Mouse (Mus musculus) c-Kit-negative CD71-positive TER-119-positive erythroid progenitor cells, embryonic 14.5 days (primary cell): ENCODE measurements around the gene A130010J15Rik.

Source experiments
- DNase-seq: peaks from one replicate; pipeline ENCODE4 v3.0.0-alpha.2; 2013; ENCODE audit warnings: low read depth, low spot score

Gene A130010J15Rik

GRCm38 (mm10) chr1:193156316-193157110 is 11.3 kb upstream of the A130010J15Rik start:
- no peak for DNase-seq

GRCm38 (mm10) chr1:193157111-193157492 is 10.7 kb upstream of the A130010J15Rik start:
- no peak for DNase-seq

DNA sequence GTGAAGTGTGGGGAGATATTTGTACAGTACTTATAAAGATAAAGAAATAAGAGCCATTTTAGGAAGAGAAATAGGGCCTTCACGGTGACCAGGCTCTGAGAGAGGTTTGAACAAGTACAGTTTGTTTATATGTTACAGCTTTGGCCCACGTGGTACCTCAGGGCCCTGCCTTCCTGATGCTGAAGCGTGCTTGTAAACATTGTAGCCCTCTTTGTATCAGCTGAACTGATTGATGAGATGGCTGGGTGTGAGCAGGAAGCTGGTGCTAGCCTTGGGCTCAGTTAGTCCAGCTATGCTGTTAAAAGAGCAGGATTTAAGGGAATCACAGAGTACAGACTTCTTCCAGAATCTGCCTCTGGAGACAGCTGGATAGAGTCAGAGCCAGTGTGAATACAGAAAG is 8.7 kb upstream of the A130010J15Rik start:
- DNase-seq = no peak

GRCm38 (mm10) chr1:193159613-193160012 is 8.2 kb upstream of the A130010J15Rik start:
- DNase-seq = no peak

- DNase-seq = no peak
Measured at GRCm38 (mm10) chr1:193160317-193161032, 7.4 kb upstream of the A130010J15Rik start.

- DNase-seq = no peak
Measured at GRCm38 (mm10) chr1:193169228-193169627, 1.4 kb downstream of the A130010J15Rik start.

DNA sequence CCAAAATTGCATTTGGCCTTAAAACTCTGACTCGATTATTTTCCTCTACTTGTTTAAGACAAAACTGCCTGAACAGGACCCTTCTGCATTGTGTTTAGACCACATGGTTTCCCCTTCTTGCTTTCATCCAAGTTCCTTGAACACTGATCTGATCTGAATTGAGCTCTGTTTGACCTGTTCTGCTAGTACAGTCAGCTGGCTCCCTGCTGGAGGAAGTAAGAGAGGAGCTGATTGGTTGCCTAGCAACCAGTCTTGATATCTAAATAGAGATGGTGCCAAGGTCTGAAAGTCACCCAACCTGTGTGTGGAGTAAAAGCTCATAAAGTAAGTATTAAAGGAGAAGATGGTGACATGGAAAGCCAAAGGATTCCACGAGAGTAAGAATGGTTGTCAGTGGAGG is 2.0 kb downstream of the A130010J15Rik start:
- no peak for DNase-seq

DNA sequence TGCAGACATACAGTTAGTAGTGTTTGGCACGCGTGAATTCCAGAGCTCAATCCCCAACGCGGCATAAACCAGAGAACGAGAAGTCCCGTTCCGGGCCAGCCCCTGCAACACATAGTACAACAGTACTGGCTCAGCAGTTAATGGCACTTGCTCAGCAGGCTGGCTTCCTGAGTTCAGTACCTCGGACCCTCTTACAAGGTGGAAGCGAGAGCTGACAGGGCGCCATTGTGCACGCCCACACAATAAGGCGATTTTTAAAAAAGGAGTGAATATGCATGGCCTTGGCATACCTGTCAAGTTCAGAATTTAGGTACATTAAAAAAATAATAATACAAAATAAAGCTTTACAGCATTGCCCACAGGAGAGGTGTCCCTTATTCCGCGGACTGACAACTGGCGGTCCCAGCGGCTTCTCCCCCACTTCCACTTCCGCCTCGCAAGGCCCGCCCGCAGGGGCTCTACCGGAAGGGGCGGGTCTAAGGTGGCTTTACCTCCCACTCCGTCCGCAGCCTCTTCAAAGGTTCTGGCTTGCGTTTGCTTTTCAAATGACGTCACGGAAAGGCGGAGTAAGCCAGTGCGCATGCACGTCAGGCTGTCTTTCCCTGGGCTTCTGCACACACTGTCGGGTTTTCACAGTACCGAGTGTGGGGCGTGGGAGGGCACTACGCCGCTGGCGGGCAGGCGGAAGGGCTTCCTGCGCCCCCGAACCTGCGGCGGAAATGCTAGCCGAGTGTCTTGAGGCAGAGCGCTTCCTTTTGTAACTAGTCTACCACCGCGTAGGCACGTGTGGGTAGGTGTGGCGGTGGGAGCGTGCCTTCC is 5.4 kb downstream of the A130010J15Rik start:
- DNase-seq = peak; percentile 95

GRCm38 (mm10) chr1:193173810-193174129 is 5.9 kb downstream of the A130010J15Rik start:
- no peak for DNase-seq

DNA sequence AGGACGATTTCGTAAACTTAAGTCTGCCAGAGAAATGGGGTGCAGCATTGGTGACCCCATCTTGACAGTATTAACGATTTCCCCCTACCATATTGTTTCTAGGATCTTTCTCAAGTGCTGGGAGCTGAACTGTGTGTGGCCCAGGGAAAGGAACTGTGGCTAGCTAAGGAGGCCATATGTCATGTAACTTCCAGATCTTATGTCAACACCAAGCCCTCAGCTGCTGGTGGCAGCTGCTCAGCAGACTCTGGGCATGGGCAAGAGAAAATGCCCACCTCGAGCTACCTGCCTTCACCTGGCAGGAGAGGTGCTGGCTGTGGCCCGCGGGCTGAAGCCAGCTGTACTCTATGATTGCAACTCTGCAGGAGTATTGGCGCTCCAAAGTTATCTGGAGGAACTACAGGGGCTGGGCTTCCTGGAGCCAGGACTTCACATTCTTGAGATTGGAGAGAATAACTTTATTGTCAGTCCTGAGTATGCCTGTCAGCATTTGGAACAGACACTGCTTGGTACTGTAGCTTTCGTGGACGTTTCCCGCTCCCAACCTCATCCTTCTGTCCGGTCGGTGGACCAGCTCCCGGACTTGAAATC is 6.4 kb downstream of the A130010J15Rik start:
- DNase-seq = no peak

DNA sequence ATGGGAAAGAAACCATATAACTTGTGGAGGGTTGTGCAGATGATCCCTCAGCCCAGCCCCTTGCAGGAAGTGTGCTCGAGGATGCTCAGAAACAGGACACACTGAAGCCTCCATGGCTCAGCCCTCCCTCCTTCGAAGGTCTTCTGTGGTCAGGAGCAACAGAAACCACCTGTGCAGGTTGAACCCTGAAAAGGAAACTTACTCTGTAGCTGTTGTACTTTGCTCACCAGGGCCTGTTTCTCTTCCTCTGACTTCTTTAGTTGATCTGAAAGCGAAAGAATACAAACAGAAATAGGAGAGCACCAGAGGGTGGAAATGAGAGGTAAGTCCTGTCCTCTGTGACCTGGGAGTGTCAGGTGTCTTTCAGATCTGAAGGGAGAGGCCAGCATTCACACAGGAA is 13.3 kb downstream of the A130010J15Rik start:
- no peak for DNase-seq

- DNase-seq = no peak
Measured at GRCm38 (mm10) chr1:193188257-193188656, 20.4 kb downstream of the A130010J15Rik start.

DNA sequence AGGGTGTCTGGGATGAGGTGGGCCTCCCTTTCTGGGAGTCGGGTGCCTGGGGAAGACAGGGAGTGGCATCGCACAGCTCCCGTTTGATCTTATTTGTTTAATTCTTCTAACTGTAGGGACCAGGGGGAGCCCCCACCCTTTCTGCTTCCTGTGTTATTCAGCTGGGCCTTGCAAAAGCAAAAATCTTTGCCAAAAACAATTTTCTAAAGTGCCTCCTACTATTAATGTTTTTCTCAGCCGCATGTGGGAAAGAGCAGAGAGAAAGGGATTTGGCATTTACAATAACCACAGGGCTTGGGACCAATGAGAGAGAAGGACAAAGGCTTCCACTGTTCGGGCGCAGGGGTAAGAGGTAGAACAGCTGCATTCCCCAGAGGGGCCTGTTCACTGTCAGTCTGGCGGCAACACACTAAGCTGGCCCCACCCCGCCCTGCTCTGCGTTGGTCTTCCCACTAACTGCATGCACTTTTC is 21.3 kb downstream of the A130010J15Rik start:
- DNase-seq = no peak

DNA sequence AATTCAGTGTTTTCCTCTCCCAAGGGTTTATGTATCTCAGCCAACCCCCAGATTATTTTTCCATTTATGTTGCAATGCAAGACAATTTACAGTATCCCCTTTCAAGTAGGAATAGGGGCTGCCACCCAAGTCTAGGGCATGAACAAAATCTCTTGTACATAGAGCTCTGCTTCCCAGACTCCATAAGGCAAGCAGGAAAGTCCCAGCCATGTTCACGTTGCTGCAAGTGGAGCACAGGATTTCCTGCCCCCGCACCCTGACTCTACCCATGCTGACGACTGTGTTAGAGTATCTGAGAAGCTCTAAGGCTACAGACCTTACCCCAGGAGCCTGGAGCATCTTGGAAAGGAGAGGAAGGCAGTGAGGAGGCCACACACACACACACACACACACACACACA is 21.9 kb downstream of the A130010J15Rik start:
- DNase-seq = no peak

DNA sequence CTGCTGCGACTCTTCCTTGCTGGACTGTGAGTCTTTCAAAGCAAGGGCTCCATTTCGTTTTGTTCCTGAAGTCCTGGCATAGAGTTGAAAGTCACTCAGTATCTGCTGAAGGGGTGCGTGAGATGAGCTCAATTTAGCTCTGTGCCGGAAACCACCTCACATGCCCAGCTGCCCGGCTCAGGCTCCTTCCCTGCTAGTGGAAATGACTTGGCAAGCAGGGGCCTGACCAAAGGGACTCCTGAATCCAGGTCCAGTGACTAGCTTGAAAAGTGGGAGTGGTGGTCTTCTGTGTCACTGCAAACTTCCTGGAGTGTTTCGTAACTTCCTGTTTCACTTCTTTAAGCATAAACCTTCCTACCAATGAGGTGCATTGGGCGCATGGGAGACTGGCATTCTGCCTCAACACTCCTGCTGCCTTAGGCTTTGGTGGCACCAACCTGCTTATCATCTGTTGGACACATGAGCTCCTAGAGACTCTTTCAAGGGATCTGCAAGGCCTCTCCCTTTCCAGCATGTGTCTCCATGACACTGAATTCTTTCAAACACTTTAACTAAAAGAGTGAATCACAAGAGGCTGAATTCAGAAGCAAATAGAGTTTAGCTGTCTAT is 23.9 kb downstream of the A130010J15Rik start:
- no peak for DNase-seq

DNA sequence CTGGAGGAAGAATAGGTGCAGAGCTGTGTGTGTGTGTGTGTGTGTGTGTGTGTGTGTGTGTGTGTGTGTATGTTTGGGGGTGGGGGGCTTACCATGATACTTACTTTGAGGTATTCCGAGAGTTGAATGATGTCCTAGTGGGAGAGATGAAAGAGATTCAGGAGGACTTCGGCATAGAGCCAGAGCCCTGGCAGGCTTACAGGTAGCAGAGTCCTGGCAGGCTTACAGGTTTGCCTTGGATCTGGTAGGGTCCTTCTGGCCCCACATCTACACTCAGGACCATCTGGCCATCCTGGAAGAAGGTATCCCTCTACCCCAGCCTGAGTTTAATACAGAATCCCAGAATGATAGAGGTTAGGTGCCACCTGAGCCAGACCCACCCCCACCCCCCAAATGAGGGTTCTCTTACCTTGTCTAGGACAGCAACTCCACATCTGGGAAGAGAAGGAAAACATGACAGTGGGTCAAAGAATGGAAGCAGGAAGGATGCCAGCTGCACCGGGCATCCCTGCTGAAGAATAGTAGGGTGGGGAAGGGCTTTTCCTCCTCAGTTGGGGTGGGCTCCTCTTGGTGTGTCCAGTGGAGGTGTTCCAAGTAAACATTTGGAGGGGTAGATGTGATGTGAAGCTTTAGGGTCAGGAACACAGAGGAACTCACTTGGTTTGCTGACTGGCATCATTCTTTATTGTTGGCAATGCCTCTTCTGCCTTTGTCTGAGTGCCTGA is 26.7 kb downstream of the A130010J15Rik start:
- DNase-seq = no peak

GRCm38 (mm10) chr1:193195169-193195810 is 27.4 kb downstream of the A130010J15Rik start:
- DNase-seq = no peak

DNA sequence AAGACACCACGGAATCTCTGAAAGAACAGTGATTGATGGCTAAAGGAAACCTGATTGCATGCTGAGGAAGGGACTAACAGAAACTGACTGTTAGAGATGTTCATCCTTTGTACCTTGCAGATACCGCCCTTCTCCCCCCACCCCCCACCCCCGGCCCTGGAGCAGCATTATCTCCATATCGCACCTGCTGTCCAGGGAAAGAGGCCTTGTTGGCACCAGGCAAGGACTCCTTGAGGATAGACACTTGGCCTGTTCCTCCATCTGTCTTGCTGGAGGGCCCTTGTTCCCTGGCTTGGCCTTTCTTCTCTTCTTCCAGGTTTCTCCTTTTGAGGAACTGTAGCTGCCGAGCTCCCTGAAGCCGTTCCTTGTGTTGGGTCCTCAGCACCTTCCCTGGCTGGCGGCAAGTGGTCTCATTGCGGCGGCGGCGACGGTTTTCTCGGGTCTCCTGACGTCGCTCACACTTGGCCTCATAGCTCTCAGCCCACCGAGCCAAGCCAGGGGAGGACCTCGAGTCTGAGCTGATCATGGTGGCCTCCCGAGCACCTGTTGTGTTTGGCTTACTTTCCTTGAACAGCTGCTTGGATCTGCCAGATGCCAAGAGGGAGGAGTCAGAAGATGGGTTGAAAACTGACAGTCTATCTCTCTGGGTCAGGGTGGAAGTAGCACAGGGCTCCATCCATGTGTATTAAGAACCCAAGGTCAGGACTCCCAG is 29.8 kb downstream of the A130010J15Rik start:
- no peak for DNase-seq

DNA sequence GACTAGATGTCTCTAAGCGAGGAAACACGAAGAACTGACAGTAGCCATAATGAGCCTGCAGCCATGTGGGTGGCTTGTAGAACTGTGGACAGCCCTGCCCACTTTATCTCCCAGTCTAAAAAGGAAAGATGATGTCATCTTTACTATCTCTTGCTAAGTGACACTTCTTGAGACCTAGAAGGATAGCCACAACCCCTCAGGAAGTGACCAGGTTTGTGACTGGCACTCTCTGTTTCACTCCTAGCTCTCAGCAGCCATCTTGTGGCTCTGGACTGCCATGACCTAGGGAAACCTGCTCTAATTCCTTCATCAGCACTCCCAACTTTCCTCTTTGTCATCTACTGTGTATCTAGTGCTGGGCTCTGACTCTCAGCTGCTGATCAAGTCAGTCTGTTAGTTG is 30.5 kb downstream of the A130010J15Rik start:
- DNase-seq = no peak
